Mouse (Mus musculus) ES-Bruce4 (cell line): ENCODE results near the gene Sirt6.

ENCODE experiments used
- CTCF ChIP-seq: IDR thresholded peaks from one replicate; pipeline ENCODE4 v1.8.1; 2011; ENCODE audit warnings: low read depth, low read length
- EP300 ChIP-seq: IDR thresholded peaks from 2 replicates; pipeline ENCODE4 v1.6.1; 2011; ENCODE audit warnings: low read depth, low read length; ENCODE audit not compliant: insufficient read depth
- POLR2A ChIP-seq: IDR thresholded peaks from one replicate; pipeline ENCODE4 v1.8.1; 2011; ENCODE audit warnings: low read length; ENCODE audit not compliant: insufficient read depth

DNA sequence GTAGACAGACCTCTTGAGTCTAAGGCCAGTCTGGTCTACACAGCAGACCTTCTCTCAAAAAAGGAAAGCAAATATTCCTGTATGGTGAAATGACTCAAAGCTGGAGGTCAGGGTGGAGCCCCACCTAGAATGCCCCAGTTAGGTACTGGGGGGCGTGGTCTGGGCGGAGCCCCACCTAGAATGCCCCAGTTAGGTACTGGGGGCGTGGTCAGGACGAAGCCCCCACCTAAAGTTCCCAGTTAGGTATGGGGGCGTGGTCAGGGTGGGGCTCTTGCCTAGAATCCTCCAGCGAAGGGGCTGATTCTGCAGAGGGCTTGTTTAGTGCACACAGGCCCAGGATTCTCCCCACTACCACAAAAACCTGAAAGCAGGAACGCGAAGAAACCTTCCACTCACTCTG, 4.2 kb downstream of the Sirt6 start:
- TF ChIP-seq POLR2A, result peak; percentile 51
- TF ChIP-seq EP300, result no peak
- no peak for TF ChIP-seq CTCF
